Mouse (Mus musculus): ENCODE results near the gene Map4.

- no peak for TF ChIP-seq CTCF (IDR thresholded peaks at IDR 0.05; ENCODE audit: borderline replicate concordance, extremely low read depth, insufficient read depth, insufficient read length)
- TF ChIP-seq POLR2A (IDR thresholded peaks at IDR 0.05; ENCODE audit: borderline replicate concordance, extremely low read depth, insufficient read depth, insufficient read length, poor library complexity, severe bottlenecking) = no peak
Measured at GRCm38 (mm10) chr9:109902740-109903139, 28.5 kb upstream of the Map4 start.
